Mouse (Mus musculus) thymus, adult 2 months (tissue): ENCODE measurements around the gene Fstl1. TPM values are rescaled to one million over a fixed set of nuclear protein-coding genes. Genes with fewer than 3 reads are reported as not detected.

ENCODE experiments used
- DNase-seq: peaks from one replicate; pipeline ENCODE4 v3.0.0; 2021
- H3K27ac ChIP-seq: fragments of 200-500 bp; 2 replicates; pipeline ENCODE4 v1.5.1; 2012; ENCODE audit warnings: low read length, control low read depth; ENCODE audit not compliant: control insufficient read depth, insufficient read depth
- H3K27me3 ChIP-seq: fragments of 200-500 bp; 2 replicates; pipeline ENCODE4 v1.6.1; 2012; ENCODE audit warnings: mild to moderate bottlenecking, low read length, moderate library complexity, mixed read lengths; ENCODE audit not compliant: control insufficient read depth, insufficient read depth
- H3K36me3 ChIP-seq: fragments of 200-500 bp; 2 replicates; pipeline ENCODE4 v1.6.1; 2012; ENCODE audit warnings: mild to moderate bottlenecking, low read length, moderate library complexity; ENCODE audit not compliant: control insufficient read depth, insufficient read depth
- H3K4me1 ChIP-seq: fragments of 200-500 bp; replicated peaks from 2 replicates; pipeline ENCODE4 v1.6.1; 2012; ENCODE audit warnings: low read length; ENCODE audit not compliant: control insufficient read depth, insufficient read depth
- H3K4me3 ChIP-seq: fragments of 200-500 bp; 2 replicates; pipeline ENCODE4 v1.5.1; 2012; ENCODE audit warnings: mild to moderate bottlenecking, low read length, control low read depth, moderate library complexity; ENCODE audit not compliant: control insufficient read depth, insufficient read depth
- CTCF ChIP-seq: fragments of 200-500 bp; IDR thresholded peaks from 2 replicates; pipeline ENCODE4 v1.5.1; 2012; ENCODE audit warnings: mild to moderate bottlenecking, control low read depth, low read length, moderate library complexity, borderline replicate concordance; ENCODE audit not compliant: control insufficient read depth, poor library complexity, insufficient read depth; ENCODE audit errors: extremely low read depth
- POLR2A ChIP-seq: fragments of 200-500 bp; IDR thresholded peaks from 2 replicates; pipeline ENCODE4 v1.6.1; 2012; ENCODE audit warnings: mild to moderate bottlenecking, low read length, control low read depth, moderate library complexity; ENCODE audit not compliant: control insufficient read depth, poor library complexity, insufficient read depth; ENCODE audit errors: extremely low read depth
- WGBS: fragments of 180-500 bp; shearing (Covaris S2); methylation state at CpG from one replicate; pipeline ENCODE4 v1.1.7; 2018; 5-methylcytosine and 5-hydroxymethylcytosine counted together
- polyA plus RNA-seq: library from polyadenylated mRNA; depleted of rRNA; stranded (reverse); fragments of >200 nt; gene quantifications from 2 replicates; pipeline ENCODE4 v1.2.3, GENCODE M21; 2012

Gene Fstl1
- polyA plus RNA-seq, 1 experiment: 9.6 TPM

DNA sequence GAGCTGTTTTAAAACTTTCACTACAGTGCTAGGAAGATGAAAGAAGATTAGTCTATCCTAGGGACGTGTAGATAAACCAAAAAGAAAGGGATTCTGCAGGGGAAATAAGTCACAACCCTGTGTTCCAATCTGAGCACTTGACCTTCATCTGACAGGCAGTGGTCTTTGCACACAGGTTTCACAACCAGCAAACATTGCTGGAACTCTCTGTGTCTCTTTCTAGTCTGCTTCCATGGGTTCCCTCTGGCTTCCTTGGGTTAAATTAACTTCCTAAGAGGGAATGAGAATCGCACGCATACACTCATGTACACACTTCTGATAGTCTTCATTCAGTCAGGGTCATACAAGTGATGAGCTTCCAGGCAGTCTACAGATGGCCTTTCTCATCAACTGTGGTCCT, 87.2 kb downstream of the Fstl1 start:
- Histone ChIP-seq H3K4me3 (no peak overlapping the region), H3K4me1 (peaks cover 5% of the 10 kb centered on the region), H3K27ac (no peak overlapping the region), H3K36me3 (no peaks in the 10 kb centered on the region), H3K27me3 (no peaks in the 10 kb centered on the region)
- no peak for DNase-seq
- 88% methylated on average over 3 of the region's 3 CpGs for WGBS
- TF ChIP-seq POLR2A: no peak
- no peak for TF ChIP-seq CTCF

DNA sequence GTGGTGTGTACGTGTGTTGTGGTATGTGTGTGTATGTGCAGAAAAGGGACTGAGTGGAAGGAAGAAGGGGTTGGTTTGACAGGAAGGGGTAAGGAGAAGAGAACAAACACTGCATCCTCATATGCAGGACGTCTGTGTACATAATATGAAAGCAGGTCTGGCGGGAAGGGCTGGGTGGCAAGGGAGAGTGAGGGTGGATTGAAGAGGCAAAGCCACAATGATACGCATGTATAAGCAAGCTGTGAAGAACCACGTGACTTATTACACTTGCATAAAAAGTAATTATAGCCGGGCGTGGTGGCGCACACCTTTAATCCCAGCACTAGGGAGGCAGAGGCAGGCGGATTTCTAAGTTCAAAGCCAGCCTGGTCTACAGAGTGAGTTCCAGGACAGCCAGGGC, 89.2 kb downstream of the Fstl1 start:
- Histone ChIP-seq H3K4me1 (peaks cover 5% of the 10 kb centered on the region), H3K27ac (no peak overlapping the region), H3K27me3 (no peaks in the 10 kb centered on the region), H3K4me3 (no peak overlapping the region), H3K36me3 (no peaks in the 10 kb centered on the region)
- DNase-seq: no peak
- WGBS: 76% methylated on average over 9 of the region's 9 CpGs
- TF ChIP-seq CTCF: no peak

DNA sequence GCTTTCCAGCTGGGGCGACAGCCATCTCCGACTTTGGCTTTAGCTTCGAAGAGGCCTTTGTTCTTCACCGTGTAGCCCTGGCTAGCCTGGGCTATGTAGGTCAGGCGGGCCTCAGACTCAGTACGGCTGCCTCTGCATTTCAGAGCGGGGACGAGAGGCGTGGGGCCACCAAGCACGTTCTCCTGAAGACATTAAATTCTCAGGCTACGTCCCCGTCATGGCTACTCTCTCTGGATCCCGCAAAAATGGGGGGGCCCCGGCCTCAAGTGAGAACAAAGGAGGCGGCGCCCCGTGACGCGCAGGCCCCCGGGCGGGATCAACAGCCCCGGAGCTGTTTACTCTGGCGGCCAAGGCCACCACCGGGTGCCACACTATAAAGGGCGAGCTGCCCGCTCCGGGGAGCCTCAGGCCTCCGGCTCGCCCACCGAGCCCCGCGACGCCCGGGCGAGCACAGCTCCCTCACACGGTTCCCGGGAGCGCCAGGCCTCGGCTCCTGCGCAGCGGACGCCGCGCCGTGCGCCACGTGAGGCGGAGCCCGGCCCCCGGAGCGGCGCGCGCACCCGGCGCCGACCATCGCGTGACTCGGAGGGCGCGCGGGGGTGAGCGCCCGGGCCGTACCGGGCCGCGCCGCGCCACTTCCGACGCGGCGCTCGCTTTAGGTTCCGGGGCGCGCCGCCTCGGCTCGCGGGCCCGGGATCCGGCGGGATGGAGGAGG, 91.3 kb downstream of the Fstl1 start, which contains the start of gene Lrrc58:
Lrrc58 (plus strand) TSS at position 599 of the 715 bp plus-strand sequence.
- DNase-seq: peak; percentile 83
- Histone ChIP-seq H3K27ac (peak within 1 kb of the TSS; percentile 30), H3K36me3 (no peaks in the 10 kb centered on the region), H3K27me3 (no peaks in the 10 kb centered on the region), H3K4me3 (peak within 1 kb of the TSS; percentile 91), H3K4me1 (peaks cover 7% of the 10 kb centered on the region)
- TF ChIP-seq POLR2A (peak; percentile 94), CTCF (no peak)
- WGBS: 2% methylated on average over 86 of the region's 86 CpGs

DNA sequence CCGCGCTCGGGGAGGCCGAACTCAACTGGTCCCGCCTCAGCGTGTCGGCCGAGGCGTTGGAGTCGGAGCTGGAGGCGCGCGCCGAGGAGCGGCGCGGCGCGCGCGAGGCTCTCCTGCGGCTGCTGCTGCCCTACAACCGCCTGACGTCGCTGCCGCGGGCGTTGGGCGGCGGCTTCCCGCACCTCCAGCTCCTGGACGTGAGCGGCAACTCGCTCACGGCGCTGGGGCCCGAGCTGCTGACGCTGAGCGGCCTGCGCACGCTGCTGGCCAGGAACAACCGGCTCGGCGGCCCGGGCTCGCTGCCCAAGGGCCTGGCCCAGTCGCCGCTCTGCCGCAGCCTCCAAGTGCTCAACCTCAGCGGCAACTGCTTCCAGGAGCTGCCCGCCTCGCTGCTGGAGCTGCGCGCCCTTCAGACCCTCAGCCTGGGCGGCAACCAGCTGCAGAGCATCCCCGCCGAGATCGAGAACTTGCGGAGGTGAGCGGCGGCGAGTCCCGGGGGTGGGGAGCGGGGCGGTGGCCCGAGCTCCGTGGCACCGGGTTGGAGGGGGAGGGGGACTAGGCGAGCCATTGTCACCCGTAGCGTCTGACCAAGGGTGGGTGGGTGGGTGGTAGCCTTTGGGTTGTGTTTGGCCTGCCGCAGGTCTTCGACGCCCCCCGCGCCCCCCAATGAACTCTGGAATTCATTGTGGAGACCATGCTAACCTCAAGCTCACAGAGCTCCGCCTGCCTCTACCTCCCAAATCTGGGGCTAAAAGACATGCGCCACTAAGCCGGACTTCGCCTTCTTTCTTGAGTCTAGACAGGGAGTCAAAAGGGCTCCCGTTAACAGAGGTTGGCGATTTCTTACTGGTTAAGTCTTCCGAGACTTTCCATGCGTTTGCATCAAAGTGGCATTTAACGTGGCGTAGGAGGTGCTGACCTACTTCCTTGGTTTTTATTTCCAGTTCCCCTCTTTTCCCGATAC, 92.1 kb downstream of the Fstl1 start:
- peak overlapping the region; percentile 20; the same call in 1 of the 2 replicates for H3K27ac ChIP-seq
- WGBS: under 1% methylated on average over 87 of the region's 87 CpGs
- TF ChIP-seq CTCF (0 out of 2 replicates have a peak, but pooled peaks have one; percentile 23), POLR2A (no peak)
- no peaks in the 10 kb centered on the region for H3K36me3 ChIP-seq
- peak; percentile 46 for DNase-seq
- peak overlapping the region; percentile 91 for H3K4me3 ChIP-seq
- H3K27me3 ChIP-seq: no peaks in the 10 kb centered on the region
- peaks cover 7% of the 10 kb centered on the region for H3K4me1 ChIP-seq

DNA sequence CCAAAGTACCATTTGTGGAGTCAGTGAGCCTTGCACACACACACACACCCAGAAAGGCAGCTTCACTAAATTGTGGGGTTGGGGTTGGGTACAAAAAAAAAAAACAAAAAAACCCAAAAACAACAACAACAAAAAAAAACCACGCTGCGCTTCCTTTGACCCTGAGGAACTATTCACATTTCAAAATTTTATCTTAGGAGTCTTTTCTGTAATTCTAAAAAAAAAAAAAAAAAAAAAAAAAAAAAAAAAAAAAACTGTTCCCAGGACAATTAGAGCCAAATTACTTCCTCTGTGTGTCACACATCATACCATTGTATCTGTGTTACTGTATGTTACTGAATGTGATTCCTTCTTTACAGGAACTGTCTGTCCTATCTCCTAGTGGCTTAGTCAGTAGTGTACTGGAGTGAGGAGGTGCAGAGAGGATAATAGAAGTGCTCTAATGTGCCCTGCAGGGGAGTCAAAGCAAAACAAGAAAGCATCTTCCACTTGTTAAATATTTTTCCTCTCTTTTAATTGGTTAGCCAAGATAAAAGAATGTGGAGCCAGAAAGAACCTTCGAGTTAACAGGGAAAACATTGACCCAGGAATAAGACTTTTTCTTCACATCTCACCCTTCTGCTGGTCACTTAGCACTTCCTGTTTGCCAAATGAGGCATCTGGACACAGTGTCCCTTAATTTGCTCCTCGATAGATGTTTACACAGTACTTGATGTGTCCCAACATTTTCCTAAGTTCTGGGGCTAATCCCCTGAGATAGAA, 93.0 kb downstream of the Fstl1 start:
- 14% methylated on average over 4 of the region's 4 CpGs for WGBS
- DNase-seq: no peak
- peaks cover 7% of the 10 kb centered on the region for H3K4me1 ChIP-seq

DNA sequence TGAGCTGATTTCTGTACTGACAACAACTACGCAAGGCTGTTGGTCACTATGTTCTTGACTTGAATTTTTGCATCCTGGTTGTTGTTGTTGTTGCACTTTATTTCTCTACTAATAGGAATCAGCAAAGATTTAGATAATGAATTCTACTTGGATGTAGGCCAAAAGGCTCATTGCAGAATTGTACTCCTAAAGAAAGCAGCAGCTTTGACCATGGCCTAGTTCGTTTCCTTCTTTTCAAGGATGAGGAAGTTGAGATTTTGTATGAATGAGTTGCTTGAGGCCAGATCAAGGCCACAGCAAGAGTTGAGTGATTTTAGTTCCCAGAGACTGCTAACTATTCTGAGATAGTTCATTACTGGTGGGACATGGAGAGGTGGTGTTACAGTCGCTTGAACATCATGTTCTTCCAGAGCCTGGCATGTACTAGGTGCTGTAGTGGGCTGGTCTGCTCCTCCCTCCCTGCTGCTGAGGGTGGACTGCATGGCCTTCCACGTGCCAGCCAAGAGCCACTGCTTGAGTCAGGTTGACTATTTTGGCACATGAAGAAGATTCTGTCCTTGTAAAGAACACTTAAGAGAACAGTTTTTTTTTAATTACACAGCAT, 94.5 kb downstream of the Fstl1 start:
- DNase-seq: no peak
- Histone ChIP-seq H3K4me3 (no peak overlapping the region), H3K4me1 (peaks cover 7% of the 10 kb centered on the region), H3K27me3 (no peaks in the 10 kb centered on the region), H3K27ac (no peak overlapping the region), H3K36me3 (no peaks in the 10 kb centered on the region)
- WGBS: 64% methylated on average over 4 of the region's 4 CpGs
- no peak for TF ChIP-seq CTCF
- TF ChIP-seq POLR2A: no peak

More for the DNA sequence above, 93.0 kb downstream of the Fstl1 start:
- TF ChIP-seq CTCF: no peak
- no peak for TF ChIP-seq POLR2A
- Histone ChIP-seq H3K4me3 (peak overlapping the region; percentile 91), H3K36me3 (no peaks in the 10 kb centered on the region), H3K27ac (no peak overlapping the region), H3K27me3 (no peaks in the 10 kb centered on the region)
